Mouse (Mus musculus) kidney, postnatal 10 days (tissue): ENCODE results near the gene Rac2.

Source experiments
- DNase-seq: peaks from one replicate; pipeline ENCODE4 v3.0.0; 2021; ENCODE audit warnings: mixed read lengths

Rac2 gene

GRCm38 (mm10) chr15:78587050-78587994, 14.7 kb upstream of the Rac2 start:
- peak; percentile 92 for DNase-seq

GRCm38 (mm10) chr15:78585404-78585803, 12.8 kb upstream of the Rac2 start:
- DNase-seq, result no peak

GRCm38 (mm10) chr15:78583352-78583751, 10.8 kb upstream of the Rac2 start:
- no peak for DNase-seq

DNA sequence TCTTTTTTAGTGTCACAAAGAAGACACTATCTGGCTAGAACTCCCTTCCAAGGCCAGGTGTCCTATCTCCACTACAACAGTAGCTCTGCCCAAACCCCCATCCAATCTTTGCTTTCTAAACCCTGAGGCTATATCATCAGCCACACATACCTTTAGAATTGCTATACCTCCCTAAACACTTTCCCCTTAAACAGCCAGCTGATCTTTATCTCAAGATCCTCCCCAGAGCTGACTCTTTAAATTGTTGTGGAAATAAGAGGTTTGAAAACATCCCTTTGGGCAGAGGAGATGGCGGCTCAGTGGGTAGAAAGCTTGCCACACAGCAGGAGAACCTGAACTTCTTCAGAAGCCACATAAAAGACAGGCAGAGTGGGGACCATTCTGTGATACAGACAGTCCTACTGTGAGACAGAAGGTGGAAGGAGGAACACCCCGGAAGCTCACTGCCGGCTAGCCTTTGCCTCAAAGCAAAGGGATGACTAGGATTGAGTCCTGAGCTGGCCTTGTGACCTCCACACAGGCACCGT, 3.8 kb upstream of the Rac2 start:
- DNase-seq, result no peak

DNA sequence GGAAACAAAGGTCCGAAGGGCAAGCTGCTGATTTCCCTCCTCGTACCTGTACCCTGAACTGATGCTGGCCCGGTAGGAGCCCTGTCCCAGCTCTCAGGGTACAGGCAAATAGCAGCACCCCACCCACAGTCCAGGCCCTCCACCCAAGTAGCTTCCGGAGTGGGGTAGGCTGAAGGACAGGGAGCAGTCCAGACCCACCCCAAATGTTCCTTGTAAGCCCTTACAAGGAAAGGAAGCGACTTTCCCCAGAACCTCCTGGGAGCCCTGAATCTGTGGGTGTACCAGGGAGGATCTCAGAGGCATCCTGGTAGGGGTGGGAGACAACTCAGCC, 348 bp downstream of the Rac2 start:
- DNase-seq, result no peak

GRCm38 (mm10) chr15:78571554-78572269, 871 bp downstream of the Rac2 start:
- DNase-seq, result no peak

DNA sequence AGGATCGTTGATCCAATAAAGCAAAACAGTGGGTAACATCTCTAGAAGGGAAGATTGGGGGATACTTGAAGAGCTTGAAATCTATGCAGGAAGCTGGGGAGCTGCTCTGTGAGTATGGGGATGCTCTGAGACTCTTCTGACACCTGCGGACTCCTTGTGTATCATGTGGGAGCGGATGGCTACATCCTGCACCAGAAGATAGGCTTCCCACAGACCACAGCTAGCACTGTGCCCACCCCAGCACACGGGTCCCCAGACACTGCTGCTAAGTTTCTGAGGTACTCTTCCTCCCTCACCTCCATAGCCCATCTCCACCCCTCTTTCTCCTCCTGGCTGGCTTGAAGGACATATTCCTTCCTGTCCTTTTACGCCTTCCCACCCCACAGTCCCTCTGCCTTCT, 2.4 kb downstream of the Rac2 start:
- DNase-seq, result no peak

DNA sequence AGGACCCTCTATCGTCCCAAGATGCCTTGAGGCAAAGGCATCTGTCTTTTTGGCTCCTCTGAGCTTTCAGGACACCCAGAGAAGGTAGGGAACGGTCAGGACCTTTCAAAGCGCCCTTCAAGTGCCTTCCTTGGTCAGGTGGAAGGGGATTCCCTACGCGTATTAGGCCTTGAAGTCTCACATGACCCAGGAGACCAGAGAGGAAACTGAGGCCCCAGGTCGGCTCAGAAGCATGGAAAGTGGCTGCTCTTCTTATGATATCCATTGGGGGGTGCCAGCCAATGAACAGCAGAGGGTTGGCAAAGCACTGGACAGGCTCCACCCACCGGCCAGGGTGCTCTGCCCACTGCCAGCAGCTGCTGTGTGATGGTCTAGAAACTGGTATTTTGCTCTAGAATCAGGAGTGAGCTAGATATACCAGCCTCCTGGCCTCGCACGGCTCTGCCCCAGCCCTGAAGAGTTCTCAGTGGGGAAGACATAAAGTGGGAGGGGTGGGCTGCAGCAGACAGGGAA, 4.9 kb downstream of the Rac2 start:
- DNase-seq, result no peak

DNA sequence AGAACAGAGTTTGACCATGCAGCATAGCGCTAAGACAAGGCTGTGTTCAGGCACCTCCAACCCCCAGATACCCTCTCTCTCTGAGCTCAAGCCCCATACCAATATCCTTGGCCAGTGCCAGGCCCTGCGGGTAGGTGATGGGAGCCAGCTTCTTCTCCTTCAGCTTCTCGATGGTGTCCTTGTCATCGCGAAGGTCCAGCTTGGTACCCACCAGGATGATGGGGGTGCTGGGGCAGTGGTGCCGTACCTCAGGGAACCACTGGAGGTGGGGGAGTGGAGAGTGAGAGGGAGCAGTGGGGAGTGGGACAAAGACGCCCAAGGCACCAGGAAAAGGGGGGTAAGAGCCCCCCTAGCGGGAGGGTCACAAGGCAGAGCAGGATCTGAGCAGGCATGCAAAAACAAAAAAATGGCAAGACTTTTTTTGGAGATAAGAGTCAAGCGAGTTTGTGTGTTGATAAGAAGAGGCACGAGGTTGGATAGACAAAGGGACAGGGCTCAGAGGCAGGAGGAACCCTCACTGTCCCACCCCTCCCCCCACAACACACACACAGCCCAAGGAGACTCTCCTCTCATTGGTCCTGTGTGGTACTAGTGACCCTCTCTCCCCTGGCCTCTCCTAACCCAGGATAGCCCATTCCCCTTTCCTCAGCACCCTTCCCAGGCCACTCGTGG, 7.7 kb downstream of the Rac2 start:
- no peak for DNase-seq

DNA sequence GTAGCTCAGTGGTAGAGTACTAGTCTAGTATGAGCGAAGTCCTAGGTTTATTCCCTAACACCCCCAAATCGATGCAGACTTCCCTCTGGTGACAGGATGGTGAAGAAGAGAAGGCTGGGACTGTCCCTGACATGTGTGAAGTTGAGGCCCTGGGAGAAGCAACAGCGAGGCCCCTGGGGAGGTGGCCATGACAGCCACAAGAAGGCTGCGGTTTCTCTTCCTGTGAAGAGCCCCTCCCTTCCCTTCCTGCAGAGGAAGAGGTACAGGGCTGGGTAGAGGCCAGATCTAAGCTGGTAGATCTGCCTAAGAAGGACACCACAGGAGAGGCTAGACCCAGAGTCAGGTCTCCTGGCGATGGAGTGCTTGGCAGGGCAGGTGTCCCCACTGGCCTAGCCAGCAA, 8.6 kb downstream of the Rac2 start:
- DNase-seq, result no peak

DNA sequence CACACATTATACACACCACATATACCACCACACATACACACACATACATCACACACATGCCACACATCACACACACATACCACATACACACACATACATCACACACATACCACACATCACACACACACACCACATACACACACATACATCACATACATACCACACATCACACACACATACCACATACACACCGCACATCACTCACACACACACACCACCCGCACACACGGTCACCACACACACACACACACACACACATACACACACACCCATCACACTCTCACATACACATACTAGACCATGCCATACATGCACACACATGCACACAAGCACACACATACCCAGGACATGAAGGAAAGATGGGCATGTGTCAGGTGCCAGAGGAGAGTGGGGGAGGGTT, 9.2 kb downstream of the Rac2 start:
- no peak for DNase-seq

DNA sequence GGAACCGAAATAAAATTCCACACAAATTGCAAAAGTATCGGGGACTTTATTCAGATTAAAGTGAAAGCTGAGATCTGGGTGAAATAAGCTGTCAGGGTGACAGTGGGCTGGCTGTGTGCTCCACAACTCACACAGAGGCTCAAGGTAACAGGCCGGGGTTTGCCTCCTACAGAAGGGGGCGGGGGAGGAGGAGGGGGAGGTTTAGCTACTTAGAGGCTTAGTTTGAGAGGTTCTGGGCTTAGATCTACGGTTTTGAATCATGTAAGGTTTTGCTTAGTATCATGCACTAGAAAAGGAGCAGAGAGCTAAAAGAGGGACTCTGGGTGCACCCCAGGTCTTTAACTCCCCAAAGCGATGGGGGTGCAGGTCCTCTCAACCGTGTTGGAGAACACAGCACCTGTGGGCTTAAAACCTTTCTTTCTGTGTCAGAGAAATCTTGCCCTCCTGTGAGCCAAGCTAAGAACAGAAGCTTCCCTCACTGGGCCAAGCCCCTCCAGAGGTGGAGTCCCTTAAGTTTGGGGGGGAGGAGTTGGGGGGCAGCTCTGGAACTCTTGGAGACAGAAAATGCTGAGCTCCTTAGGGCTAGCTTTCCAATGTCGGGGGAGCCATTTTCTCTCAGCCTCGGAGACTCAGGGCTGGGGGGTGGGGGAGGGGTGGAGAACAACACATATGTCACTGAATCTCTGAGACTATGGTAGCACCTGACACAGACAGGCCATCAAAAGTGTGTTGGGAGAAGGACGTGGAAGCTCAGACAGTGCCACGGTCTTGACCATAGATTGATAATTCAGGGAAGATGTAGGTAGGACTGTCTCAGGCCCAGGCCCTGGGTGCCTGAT, 13.2 kb downstream of the Rac2 start:
- no peak for DNase-seq

GRCm38 (mm10) chr15:78557693-78558535, 14.7 kb downstream of the Rac2 start:
- no peak for DNase-seq

DNA sequence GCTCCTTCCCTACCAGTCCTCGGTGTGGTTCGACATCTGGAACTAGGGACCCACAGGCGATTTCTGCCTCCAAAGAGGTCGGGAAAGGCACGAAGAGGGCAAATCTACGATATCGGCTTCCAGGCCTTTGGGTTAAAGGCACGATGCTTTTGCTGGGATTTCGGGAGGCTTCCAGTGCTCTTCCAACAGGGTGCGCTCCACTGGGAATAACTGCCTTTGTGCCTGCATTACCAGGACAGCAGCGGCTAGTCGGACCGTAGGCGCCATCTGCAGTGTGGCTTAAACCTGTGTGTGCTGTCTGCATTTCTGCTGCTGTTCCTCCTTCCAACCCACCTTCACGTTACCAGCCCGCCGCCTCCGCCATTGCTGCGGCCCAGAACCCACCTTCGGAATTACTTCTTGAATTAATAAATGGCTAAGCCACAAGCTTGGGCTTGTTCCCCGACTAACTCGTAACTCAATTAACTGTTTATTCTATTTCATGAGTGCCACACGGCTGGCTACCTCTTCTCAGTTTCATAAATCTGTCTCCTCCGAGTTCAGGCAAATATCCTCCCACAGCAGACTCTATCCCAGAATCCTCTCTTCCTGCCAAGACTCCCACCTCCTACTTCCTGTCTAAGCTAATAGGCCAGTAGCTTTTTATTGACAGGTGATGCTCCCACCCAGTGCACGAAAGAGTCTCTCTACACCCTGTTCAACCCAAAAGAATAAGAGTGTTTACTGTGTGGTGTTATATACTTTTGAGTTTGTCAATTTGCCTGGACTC, 17.9 kb downstream of the Rac2 start:
- no peak for DNase-seq

- no peak for DNase-seq
These were observed 23.3 kb downstream of the Rac2 start for GRCm38 (mm10) chr15:78549189-78549734.

- no peak for DNase-seq
These were observed 23.9 kb downstream of the Rac2 start for GRCm38 (mm10) chr15:78548711-78549110.

GRCm38 (mm10) chr15:78548336-78548665, 24.3 kb downstream of the Rac2 start:
- DNase-seq, result no peak

DNA sequence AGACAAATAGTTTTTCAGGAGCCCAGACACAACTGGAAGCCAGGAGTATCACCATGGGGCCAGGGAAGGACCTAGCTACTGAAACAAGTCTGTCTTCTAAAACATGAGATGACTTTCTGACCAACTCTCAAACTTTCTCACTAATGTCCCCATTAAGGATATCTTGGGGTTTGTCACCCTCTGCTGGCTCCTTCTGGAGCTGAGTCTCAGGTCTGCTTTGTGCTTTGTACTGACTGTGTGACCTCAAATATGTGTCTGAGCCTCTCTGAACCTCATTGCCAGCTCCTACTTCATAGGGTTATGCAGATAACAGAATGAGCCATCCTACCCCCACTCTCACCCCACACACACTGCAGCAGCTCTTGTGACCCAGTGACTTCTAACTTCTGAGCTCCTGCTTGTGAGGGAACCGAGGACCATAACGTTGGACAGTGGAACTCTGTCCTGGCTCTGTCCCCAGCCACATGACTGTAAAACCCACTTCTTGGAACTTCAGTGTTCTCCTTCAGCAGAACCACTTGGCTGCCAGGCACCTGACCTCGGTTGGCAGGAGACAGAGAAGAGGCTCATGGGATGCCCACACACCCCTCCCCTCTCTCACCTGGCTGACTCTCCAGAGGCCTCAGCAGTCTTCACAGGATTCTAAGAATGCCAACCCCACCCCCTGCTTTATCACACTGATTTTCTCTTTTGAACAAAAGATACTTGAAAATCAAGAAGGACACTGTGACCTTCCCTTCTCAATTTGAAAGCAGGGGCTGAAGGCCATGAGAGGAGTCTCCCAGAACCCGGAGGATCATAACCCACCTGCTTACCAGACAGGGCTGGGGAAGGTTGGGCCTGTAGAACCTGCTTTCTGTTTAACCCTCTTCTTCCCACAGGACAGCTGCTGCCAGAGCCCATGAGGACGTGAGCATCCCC, 24.9 kb downstream of the Rac2 start:
- peak; percentile 43 for DNase-seq

GRCm38 (mm10) chr15:78546060-78546459, 26.5 kb downstream of the Rac2 start:
- no peak for DNase-seq
